Mouse (Mus musculus): ENCODE measurements around the gene Sdhd. TPM values are rescaled to one million over a fixed set of nuclear protein-coding genes. Genes with fewer than 3 reads are reported as not detected.

The Sdhd gene
- total RNA-seq (2012; rRNA removed), result 160 and 168 TPM in 2 replicates

DNA sequence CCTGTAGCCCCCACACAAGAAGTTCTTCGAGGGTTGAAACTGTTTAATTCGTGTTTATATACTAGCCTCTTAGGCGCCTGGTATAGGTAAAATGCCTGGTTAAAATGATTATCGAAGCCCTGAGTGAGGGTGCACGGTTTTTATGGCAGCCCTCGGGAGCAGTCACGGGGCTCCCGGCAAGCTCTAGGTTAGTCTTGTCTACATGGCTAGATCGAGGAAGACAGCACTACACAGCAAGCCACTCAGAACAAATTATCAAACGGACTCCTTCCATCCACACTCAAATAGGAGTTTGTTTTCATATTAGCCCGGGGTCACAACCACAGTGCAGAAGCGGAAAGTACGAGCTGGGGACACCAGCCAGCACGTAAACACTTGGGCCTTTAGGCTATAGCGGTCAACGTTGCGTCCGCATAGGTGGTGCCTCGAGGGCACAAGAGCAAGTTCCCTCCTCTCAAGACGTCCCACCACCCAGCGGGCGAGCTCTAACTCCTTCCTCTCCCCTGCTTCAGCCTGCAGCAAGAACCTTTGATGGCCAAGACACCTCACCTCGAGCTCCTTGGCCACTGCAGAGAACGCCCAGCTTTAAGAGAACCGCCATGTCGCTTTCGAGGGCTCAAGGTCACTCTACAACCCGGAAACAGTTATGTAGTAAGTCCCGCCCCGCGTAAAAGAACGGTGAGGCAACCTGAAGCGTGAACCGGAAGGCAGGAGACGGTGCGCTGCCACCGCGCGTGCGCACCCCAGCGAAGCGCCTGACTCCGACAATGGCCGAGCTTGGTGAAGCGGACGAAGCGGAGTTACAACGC lies at the start of gene Sdhd, which contains the start of gene Timm8b:
TSS of gene Sdhd (minus strand) at position 624 of the 809 bp plus-strand sequence.
TSS of gene Timm8b (plus strand) at position 722 of the 809 bp plus-strand sequence.
- Histone ChIP-seq H3K9me3 (ENCODE audit: control insufficient read depth, insufficient read depth, low read depth, low read length) (no peaks in the 10 kb centered on the region), H3K4me3 (ENCODE audit: insufficient read depth in 1 of 2, low read depth in 1 of 2, low read length in 2 of 2, poor library complexity in 1 of 2, severe bottlenecking in 1 of 2) (peak within 1 kb of the TSS; percentile 75 to 79), H3K4me1 (ENCODE audit: control insufficient read depth in 2 of 2, insufficient read depth in 2 of 2, low read length in 2 of 2, poor library complexity in 1 of 2) (peaks cover 0 to 5% of the 10 kb centered on the region in 2 experiments; a peak in 1 of 4 replicates), H3K9ac (ENCODE audit: insufficient read depth, low read depth, low read length, poor library complexity, severe bottlenecking) (peak within 1 kb of the TSS; percentile 96), H3K27ac (ENCODE audit: insufficient read depth, low read depth, low read length, poor library complexity, severe bottlenecking) (peak within 1 kb of the TSS; percentile 65), H3K36me3 (ENCODE audit: control insufficient read depth, insufficient read depth, low read length, poor library complexity, severe bottlenecking) (peaks cover 16% of the 10 kb centered on the region)
- peak; percentile 93 for DNase-seq (ENCODE audit: low read depth, low spot score)
- in situ Hi-C loops (cut with MboI; ENCODE audit: low sequenced_read_pairs in 2 of 2, unreplicated experiment in 2 of 2), result no loop called here
- 0 out of 2 replicates have a peak, but pooled peaks have one; percentile 44 for TF ChIP-seq CHD2 (IDR thresholded peaks at IDR 0.05; ENCODE audit: low read depth, low read length)
- TF ChIP-seq ZNF384 (IDR thresholded peaks at IDR 0.05; ENCODE audit: low read depth, low read length), result no peak
- no peak for TF ChIP-seq MAFK (IDR thresholded peaks at IDR 0.05; ENCODE audit: insufficient read depth, low read depth, low read length)
- TF ChIP-seq ZC3H11A (IDR thresholded peaks at IDR 0.05; ENCODE audit: borderline replicate concordance, low read depth, low read length), result no peak
- peak; percentile 60; the same call in 1 of the 2 replicates for TF ChIP-seq HCFC1 (IDR thresholded peaks at IDR 0.05; ENCODE audit: borderline replicate concordance, insufficient read depth, low read length)

DNA sequence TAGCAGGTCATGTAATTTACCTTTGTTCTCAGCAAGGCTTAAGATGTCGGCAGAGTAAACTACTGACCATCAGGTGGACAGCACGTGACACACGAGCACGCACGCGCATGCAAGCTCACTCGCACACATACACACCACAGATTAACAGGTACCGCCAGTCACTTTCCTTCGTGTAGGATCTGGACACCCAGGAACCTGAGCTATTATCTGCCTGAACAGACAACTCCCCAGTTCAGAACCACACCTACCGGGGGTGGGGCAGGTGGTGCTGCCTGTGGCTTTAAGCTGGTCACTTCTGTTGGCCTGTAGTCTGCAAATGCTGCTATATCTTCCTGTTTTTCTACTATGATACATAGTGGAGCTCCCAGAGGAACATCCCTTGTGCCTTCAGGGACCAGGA lies 46.9 kb upstream of the Sdhd start:
- H3K4me1 ChIP-seq (ENCODE audit: control insufficient read depth in 2 of 2, insufficient read depth in 2 of 2, low read length in 2 of 2, poor library complexity in 1 of 2), result no peaks in the 10 kb centered on the region
- H3K27ac ChIP-seq (ENCODE audit: insufficient read depth, low read depth, low read length, poor library complexity, severe bottlenecking), result no peak overlapping the region
- H3K4me3 ChIP-seq (ENCODE audit: insufficient read depth in 1 of 2, low read depth in 1 of 2, low read length in 2 of 2, poor library complexity in 1 of 2, severe bottlenecking in 1 of 2), result no peak overlapping the region
- H3K9me3 ChIP-seq (ENCODE audit: control insufficient read depth, insufficient read depth, low read depth, low read length), result no peaks in the 10 kb centered on the region
- no peak for DNase-seq (ENCODE audit: low read depth, low spot score)
- H3K36me3 ChIP-seq (ENCODE audit: control insufficient read depth, insufficient read depth, low read length, poor library complexity, severe bottlenecking), result peaks cover 13% of the 10 kb centered on the region
- no peak overlapping the region for H3K9ac ChIP-seq (ENCODE audit: insufficient read depth, low read depth, low read length, poor library complexity, severe bottlenecking)
- no peak for TF ChIP-seq ZC3H11A (IDR thresholded peaks at IDR 0.05; ENCODE audit: borderline replicate concordance, low read depth, low read length)
- no peak for TF ChIP-seq CHD2 (IDR thresholded peaks at IDR 0.05; ENCODE audit: low read depth, low read length)
- in situ Hi-C loops (cut with MboI; ENCODE audit: low sequenced_read_pairs in 2 of 2, unreplicated experiment in 2 of 2), result no loop called here

DNA sequence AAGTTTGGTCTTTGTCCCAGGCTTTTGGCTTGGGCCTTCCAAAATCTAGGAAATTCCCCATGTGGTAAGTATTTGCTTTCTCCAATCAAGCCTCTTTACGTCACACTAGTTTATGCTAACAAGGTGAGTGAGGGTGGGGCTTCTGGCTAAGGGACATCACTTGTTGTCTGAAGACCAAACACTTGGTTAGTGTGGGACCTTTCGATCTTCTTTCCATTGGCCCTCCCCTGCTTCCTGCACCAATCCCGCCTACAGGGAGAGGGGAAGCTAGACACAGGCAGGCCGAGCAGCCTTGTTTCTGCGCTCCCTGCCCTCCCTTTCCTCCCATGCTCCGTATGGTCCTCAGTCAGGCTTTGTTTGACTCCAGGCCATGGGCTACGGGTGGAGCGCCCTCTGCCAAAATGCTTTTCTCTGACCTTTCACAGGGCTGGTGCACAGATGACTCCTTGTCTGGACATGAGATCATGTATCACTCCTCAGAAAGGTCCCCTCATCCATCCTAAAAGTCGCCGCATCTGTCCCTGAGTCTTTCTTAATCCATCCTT lies 43.3 kb upstream of the Sdhd start:
- in situ Hi-C loops (cut with MboI; ENCODE audit: low sequenced_read_pairs in 2 of 2, unreplicated experiment in 2 of 2), result no loop called here
- Histone ChIP-seq H3K36me3 (ENCODE audit: control insufficient read depth, insufficient read depth, low read length, poor library complexity, severe bottlenecking) (peaks cover 22% of the 10 kb centered on the region), H3K4me1 (ENCODE audit: control insufficient read depth in 2 of 2, insufficient read depth in 2 of 2, low read length in 2 of 2, poor library complexity in 1 of 2) (no peaks in the 10 kb centered on the region), H3K9ac (ENCODE audit: insufficient read depth, low read depth, low read length, poor library complexity, severe bottlenecking) (no peak overlapping the region), H3K9me3 (ENCODE audit: control insufficient read depth, insufficient read depth, low read depth, low read length) (no peaks in the 10 kb centered on the region), H3K27ac (ENCODE audit: insufficient read depth, low read depth, low read length, poor library complexity, severe bottlenecking) (no peak overlapping the region), H3K4me3 (ENCODE audit: insufficient read depth in 1 of 2, low read depth in 1 of 2, low read length in 2 of 2, poor library complexity in 1 of 2, severe bottlenecking in 1 of 2) (peak overlapping the region in 1 of 2 experiments; percentile 43; a peak in 2 of 4 replicates)
- TF ChIP-seq ZNF384 (IDR thresholded peaks at IDR 0.05; ENCODE audit: low read depth, low read length) (no peak), ZC3H11A (IDR thresholded peaks at IDR 0.05; ENCODE audit: borderline replicate concordance, low read depth, low read length) (no peak)
- DNase-seq (ENCODE audit: low read depth, low spot score), result peak; percentile 59

DNA sequence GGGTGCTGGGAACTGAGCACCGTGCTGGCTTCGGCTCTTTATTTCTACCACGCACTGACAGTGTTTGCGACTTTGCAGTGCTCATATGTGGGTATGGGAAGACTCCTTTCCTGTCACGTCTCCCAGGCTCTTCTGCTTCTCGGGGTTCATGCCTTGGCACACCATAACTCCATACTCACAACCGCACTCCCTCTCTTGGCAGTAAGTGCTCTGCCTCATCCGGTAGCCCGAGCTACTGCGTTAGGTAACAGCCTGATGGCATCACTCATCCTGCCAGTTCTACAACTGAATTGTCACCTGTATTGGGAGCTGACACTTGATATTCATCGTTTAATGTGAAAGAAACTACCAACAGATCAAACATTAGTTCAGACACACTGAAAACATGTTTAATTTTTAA lies 30.7 kb upstream of the Sdhd start:
- Histone ChIP-seq H3K4me3 (ENCODE audit: insufficient read depth in 1 of 2, low read depth in 1 of 2, low read length in 2 of 2, poor library complexity in 1 of 2, severe bottlenecking in 1 of 2) (no peak overlapping the region), H3K4me1 (ENCODE audit: control insufficient read depth in 2 of 2, insufficient read depth in 2 of 2, low read length in 2 of 2, poor library complexity in 1 of 2) (no peaks in the 10 kb centered on the region), H3K9me3 (ENCODE audit: control insufficient read depth, insufficient read depth, low read depth, low read length) (no peaks in the 10 kb centered on the region), H3K36me3 (ENCODE audit: control insufficient read depth, insufficient read depth, low read length, poor library complexity, severe bottlenecking) (peaks cover 1% of the 10 kb centered on the region), H3K27ac (ENCODE audit: insufficient read depth, low read depth, low read length, poor library complexity, severe bottlenecking) (no peak overlapping the region), H3K9ac (ENCODE audit: insufficient read depth, low read depth, low read length, poor library complexity, severe bottlenecking) (no peak overlapping the region)
- in situ Hi-C loops (cut with MboI; ENCODE audit: low sequenced_read_pairs in 2 of 2, unreplicated experiment in 2 of 2), result no loop called here
- TF ChIP-seq ZC3H11A (IDR thresholded peaks at IDR 0.05; ENCODE audit: borderline replicate concordance, low read depth, low read length) (no peak), MAFK (IDR thresholded peaks at IDR 0.05; ENCODE audit: insufficient read depth, low read depth, low read length) (no peak), ZNF384 (IDR thresholded peaks at IDR 0.05; ENCODE audit: low read depth, low read length) (no peak), HCFC1 (IDR thresholded peaks at IDR 0.05; ENCODE audit: borderline replicate concordance, insufficient read depth, low read length) (no peak), CHD2 (IDR thresholded peaks at IDR 0.05; ENCODE audit: low read depth, low read length) (no peak)
- DNase-seq (ENCODE audit: low read depth, low spot score), result no peak

Measured in ES-E14 (cell line).